Mouse (Mus musculus): ENCODE results near the gene Tnfaip6.
"Not testable (repeated sequence)": the region's sequence is repeated elsewhere in the genome, so short reads cannot be mapped to it uniquely, and the experiment has no call there.

The Tnfaip6 gene

DNA sequence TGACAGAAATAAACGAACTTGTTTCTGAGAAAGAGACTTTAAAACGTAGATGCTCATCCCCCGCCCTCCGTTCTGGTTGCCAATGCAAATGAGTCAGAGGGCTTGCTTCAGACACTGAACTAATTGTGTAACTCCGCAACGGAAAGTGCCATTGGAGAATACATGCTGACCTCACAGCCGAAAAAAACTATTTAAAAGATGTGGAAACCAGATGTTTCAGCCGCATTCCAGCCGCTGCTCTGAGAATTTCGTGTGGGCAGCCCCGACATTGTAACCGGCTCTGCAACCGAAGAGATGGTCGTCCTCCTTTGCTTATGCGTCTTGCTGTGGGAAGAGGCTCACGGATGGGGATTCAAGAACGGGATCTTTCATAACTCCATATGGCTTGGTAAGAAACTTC, at the start of gene Tnfaip6:
TSS of gene Tnfaip6 (plus strand) at position 128 of the 400 bp plus-strand sequence.
- DNase-seq (ENCODE audit: low read depth, low spot score): peak; percentile 23

DNA sequence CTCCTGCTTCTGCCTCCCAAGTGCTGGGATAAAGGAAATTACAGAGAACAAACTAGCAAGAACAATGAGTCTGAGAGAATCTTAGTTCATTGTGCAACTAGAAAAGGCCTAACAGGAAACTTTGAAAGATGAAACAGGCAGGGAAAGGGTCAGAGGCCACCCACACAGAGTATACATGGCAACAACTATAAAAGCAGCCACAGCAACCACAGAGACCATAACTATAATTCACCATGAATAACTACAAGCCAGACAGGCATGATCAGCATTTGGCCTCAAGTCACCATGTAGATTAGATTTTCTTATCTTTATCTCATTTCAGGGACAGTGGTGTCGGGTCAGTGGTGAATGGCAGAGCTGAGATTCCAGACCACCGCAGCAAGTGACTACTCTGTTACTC, 48.2 kb upstream of the Tnfaip6 start:
- DNase-seq (ENCODE audit: low read depth, low spot score): no peak

- no peak for DNase-seq (ENCODE audit: low read depth, low spot score)
Measured at GRCm38 (mm10) chr2:51991447-51991846, 46.4 kb upstream of the Tnfaip6 start.

- no peak for DNase-seq (ENCODE audit: low read depth, low spot score)
Measured at GRCm38 (mm10) chr2:51999996-52000395, 37.8 kb upstream of the Tnfaip6 start.

GRCm38 (mm10) chr2:52001521-52001920, 36.3 kb upstream of the Tnfaip6 start:
- peak; percentile 81 for DNase-seq (ENCODE audit: low read depth, low spot score)

DNA sequence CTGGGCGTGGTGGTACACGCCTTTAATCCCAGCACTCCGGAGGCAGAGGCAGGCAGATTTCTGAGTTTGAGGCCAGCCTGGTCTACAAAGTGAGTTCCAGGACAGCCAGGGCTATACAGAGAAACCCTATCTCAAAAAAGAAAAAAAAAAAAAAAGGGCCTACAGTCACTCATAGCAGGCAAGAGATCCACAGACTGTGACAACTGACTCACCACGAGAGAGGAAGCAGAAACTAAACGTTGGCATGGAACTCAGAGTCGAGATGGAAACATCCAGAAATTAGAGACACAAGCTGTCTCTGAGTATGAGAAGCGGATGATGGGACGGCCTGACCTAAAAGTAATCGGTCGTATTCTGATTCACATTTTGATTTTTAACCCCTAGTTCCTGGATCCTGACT, 35.5 kb upstream of the Tnfaip6 start:
- DNase-seq (ENCODE audit: low read depth, low spot score): not testable (repeated sequence)

DNA sequence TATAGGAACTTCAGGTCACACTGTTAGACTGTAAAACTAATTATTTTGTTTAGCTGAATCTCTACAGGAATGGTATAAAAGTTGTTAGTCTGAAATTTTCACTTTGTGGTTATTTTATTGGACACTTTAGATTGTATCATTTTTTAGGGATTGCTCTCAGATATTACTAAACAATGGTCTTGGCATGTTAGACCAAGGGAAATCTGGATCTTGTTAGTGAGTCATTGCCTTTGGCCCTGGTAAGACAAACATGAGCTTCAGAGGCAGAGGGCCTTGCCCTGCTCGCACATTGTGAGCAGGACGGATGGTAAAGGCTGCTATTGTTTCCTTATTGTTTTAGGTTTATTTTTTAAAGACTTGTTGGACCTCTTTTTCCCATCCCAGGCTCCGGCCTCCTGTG, 31.4 kb upstream of the Tnfaip6 start:
- DNase-seq (ENCODE audit: low read depth, low spot score): no peak

DNA sequence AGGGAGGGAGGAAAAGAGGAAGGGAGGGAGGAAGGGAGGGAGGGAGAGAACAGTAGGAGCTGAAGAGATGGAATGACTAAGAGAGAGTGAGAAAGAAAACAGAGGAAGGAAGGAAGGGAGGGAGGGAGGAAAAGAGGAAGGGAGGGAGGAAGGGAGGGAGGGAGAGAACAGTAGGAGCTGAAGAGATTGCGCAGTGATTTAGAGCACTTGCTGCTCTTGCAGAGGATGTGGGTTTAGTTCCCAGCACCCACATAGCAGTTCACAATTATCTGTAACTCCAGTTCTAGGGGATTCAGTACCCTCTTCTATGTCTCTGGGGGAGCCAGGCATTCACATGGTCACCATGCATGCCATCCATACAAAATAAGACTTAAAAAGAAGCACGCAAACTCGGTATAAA, 26.0 kb upstream of the Tnfaip6 start:
- not testable (repeated sequence) for DNase-seq (ENCODE audit: low read depth, low spot score)

DNA sequence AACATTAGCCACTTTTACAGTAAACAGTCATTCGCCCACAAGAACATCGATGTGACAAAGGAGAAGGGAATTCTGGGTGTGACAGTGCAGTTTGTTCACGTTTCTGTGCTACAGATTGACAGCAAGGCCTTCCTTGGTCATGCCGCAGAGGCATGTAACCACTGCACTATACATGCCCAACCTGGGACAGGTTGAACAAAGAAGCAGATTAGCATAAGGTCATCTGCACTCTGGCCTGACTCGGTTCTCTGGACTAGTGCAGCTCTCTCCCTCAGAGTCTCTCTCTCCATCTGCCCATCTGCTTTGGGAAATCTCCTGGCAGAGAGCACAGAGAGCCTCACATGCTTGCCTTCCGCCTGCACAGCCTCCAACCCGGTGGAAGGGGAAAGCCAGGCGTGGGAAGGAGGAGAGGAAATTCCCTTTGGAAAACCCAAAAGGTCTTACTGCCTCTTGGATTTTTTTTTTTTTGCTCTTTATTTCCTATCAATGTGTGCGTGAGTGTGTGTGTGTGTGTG, 24.4 kb upstream of the Tnfaip6 start:
- peak; percentile 67 for DNase-seq (ENCODE audit: low read depth, low spot score)

GRCm38 (mm10) chr2:52016361-52016760, 21.4 kb upstream of the Tnfaip6 start:
- no peak for DNase-seq (ENCODE audit: low read depth, low spot score)

DNA sequence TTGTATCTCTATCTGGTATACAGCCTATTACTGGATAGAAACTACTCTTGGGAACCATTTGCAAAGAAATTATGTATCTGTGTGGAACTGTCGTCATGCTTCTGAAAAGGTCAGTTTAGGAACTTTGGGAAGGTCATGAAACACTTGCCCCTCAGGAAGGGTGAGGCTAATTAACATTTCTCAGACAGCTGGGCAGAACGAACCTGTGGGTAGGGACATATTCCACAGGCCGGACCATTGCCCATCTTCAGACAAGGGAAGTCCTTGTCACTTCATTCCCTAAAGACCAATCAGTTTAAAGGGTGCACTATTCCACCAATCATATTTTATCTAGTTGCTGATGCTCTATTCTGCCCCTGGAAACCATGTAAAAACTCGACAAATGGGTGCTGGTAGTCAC, 10.7 kb upstream of the Tnfaip6 start:
- DNase-seq (ENCODE audit: low read depth, low spot score): no peak

DNA sequence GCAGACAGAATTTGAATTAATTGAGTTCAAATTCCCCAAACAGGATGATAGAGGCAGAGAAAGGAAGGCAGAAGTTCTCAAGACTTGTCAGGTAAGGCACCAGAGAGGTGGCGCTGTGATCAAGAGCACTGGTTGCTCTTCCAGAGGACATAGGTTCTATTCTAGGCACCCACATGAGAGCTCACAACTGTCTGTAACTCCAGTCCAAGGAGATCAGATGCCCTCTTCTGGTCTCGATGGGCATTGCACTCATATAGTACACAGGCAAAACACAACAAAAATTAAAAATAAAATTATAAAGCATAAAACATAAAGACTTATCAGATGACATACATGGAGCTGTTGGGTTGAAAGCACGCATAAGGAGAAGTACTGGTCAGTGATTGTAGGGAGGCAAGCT, 8.4 kb upstream of the Tnfaip6 start:
- DNase-seq (ENCODE audit: low read depth, low spot score): peak; percentile 58

GRCm38 (mm10) chr2:52031491-52031890, 6.3 kb upstream of the Tnfaip6 start:
- peak; percentile 90 for DNase-seq (ENCODE audit: low read depth, low spot score)

- no peak for DNase-seq (ENCODE audit: low read depth, low spot score)
Measured at GRCm38 (mm10) chr2:52034601-52035000, 3.2 kb upstream of the Tnfaip6 start.

DNA sequence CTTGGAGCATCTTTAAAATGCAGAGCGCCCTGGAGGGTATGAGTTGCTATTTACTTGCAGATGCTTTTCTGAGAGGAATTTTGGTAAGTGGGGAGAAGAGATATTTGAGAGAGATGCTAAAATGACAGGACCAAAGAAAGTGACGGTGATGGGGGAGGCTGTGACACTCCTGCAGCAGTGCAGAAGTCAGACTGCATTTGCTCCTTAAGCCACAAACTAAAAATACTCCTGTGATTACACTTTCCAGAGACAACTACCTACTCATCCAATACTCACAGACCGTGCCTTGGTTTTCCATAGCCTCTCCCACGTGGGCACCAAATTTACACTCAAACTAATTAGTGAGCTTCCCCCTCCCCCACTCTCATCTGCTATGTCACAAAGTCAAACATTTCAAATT, 2.7 kb upstream of the Tnfaip6 start:
- DNase-seq (ENCODE audit: low read depth, low spot score): no peak

DNA sequence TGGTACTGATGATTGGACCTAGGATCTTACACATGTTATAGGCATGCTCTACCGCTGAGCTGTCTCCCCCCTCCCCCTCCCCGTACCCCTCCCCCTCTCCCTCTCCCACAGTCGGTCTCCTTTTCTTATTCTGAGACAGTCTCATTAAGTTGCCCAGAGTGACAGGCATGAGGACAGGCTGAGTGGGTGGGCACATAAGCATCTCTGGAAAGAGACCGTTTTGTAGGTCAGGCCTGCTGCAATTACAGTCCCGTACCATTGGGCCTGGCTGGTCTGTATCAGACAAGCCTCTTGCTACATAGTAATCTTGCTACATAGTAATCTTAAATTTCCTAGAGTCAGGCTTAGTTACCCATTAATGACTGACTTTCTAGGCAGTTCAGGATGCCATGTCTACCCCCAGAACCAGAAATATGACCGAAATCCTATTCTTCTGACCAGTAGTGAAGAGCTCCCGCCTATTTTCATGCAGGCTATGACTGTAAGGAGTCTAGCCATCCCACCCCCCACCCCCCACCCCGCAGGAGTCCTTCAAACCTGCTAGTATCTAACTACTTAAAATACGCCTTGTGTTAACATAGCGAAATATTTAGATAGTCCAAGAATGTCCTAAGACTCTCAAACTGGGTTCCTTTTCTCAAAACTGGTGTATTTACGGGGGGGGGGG, 747 bp upstream of the Tnfaip6 start:
- peak; percentile 52 for DNase-seq (ENCODE audit: low read depth, low spot score)

DNA sequence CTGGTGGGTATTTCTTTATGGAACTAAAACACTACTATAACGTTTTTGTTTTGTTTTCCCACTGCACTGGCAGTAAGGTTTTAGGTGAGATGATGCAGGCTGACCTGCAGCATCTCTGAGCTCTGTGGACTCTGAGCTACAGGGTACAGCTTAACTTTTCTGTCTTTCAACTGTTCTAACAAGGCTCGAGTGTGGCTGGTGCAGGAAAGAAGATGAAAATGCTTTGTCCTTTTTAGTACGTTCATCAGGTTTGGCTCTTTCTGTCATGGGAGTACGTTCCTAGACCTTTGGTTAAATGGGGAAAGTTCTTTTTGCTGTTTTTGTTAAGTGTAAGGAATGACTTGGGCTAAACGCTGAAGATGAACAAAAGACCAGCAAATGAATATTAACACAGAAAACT, 749 bp downstream of the Tnfaip6 start:
- no peak for DNase-seq (ENCODE audit: low read depth, low spot score)

GRCm38 (mm10) chr2:52039083-52039801, 1.4 kb downstream of the Tnfaip6 start:
- DNase-seq (ENCODE audit: low read depth, low spot score): no peak

- DNase-seq (ENCODE audit: low read depth, low spot score): no peak
Measured at GRCm38 (mm10) chr2:52042132-52042531, 4.3 kb downstream of the Tnfaip6 start.

DNA sequence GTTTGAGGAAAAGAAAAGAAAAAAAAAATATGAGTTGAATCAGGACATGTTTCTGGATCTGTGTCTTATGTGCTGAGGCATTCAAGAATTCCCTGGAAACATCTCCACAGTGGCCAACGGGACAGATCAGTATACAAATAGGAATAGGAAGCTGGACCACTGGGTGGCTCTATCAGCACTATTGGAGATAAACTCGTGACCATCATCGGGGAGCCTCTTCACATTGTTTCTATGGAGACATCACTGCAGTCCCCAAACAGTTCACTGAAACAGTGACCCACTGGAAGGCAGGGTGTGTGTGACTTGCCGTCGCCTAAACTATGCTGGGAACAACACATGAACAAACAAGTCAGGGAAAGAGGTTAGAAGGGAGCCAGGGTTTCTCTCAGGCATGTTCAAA, 4.9 kb downstream of the Tnfaip6 start:
- DNase-seq (ENCODE audit: low read depth, low spot score): peak; percentile 36

DNA sequence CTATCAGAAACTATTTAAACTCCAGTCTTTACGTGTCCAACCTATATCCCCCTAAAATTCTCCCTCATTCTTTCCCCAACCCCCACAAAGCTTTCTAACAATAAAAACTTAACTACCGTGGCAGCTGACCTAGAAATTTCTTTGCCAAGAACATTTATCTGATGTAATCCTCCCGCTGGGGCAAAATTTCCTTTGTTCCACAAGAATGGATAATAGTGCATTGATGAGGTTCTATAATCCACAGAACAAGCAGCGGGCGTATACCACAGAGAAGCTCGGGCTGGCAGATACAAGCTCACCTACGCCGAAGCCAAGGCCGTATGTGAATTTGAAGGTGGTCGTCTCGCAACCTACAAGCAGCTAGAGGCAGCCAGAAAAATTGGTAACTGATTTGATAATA, 5.7 kb downstream of the Tnfaip6 start:
- DNase-seq (ENCODE audit: low read depth, low spot score): no peak

DNA sequence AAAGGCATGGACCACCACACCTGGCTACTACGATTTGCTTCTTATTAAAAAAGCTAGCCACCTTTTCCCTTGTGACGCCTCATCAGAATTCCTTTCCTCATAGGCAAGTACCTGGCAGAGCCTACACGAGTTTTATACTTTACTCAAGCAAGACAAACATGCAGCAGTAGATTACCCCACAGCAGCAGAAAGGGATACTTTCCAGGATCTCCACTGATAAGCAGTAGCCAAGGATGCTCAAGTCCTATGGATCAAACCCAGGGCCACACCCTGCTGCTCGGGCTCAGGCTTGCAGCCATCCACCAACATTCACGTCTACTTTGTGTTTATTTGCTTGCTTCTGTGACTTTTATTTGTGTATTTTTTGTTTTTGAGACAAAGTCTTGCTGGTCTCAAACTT, 8.2 kb downstream of the Tnfaip6 start:
- no peak for DNase-seq (ENCODE audit: low read depth, low spot score)

DNA sequence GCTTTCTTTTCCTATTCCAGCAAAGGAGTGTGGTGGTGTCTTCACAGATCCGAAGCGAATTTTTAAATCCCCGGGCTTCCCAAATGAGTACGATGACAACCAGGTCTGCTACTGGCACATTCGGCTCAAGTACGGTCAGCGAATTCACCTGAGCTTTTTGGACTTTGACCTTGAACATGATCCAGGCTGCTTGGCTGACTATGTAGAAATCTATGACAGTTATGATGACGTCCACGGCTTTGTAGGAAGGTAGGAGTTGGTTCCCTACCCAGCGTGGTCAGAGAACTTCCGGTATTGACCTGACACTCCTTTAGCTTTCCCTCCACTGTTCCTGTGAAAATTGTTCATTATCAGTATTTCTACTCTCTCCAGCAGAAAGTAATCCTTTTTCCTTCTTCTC, 13.0 kb downstream of the Tnfaip6 start:
- no peak for DNase-seq (ENCODE audit: low read depth, low spot score)
